Mouse (Mus musculus) right cerebral cortex, postnatal 10 days (tissue): ENCODE measurements around the gene Polr3gl.
A peak's percentile ranks its signal among the peaks of the same experiment; 100 is the strongest.
"Not testable (repeated sequence)": the region's sequence is repeated elsewhere in the genome, so short reads cannot be mapped to it uniquely, and the experiment has no call there.

Source experiments
- DNase-seq, 2 experiments: peaks; one replicate each; pipeline ENCODE4 v3.0.0; 2021; ENCODE audit warnings: low spot score in 2 of 2

Polr3gl gene

GRCm38 (mm10) chr3:96593790-96594560 lies at the start of gene Polr3gl:
TSS of gene Polr3gl (minus strand) at chr3:96594181.
- peak; percentile 96 to 97 for DNase-seq

GRCm38 (mm10) chr3:96639219-96639618 lies 45.2 kb upstream of the Polr3gl start:
- DNase-seq = peak; percentile 49 to 57

- no peak for DNase-seq
Measured at GRCm38 (mm10) chr3:96636448-96636847, 42.5 kb upstream of the Polr3gl start.

- no peak for DNase-seq
Measured at GRCm38 (mm10) chr3:96635906-96636305, 41.9 kb upstream of the Polr3gl start.

GRCm38 (mm10) chr3:96634928-96635879 lies 41.2 kb upstream of the Polr3gl start, which contains the start of the genes Pex11b and Gm42957:
TSS of gene Pex11b (plus strand) at chr3:96635376.
TSS of gene Gm42957 (plus strand) at chr3:96635474.
- peak; percentile 92 for DNase-seq

GRCm38 (mm10) chr3:96634015-96634414 lies 40.0 kb upstream of the Polr3gl start:
- peak in 1 of 2 experiments; percentile 12 for DNase-seq

- no peak for DNase-seq
Measured at GRCm38 (mm10) chr3:96632058-96632457, 38.1 kb upstream of the Polr3gl start.

- DNase-seq = peak; percentile 98
Measured at GRCm38 (mm10) chr3:96629729-96630600, 36.0 kb upstream of the Polr3gl start, which contains the start of gene Rbm8a. TSS of gene Rbm8a (plus strand) at chr3:96629933.

GRCm38 (mm10) chr3:96623201-96623600 lies 29.2 kb upstream of the Polr3gl start:
- DNase-seq = no peak

GRCm38 (mm10) chr3:96617941-96618340 lies 24.0 kb upstream of the Polr3gl start:
- DNase-seq = no peak

GRCm38 (mm10) chr3:96606618-96607017 lies 12.6 kb upstream of the Polr3gl start:
- no peak for DNase-seq

GRCm38 (mm10) chr3:96606007-96606406 lies 12.0 kb upstream of the Polr3gl start:
- not testable (repeated sequence) for DNase-seq

GRCm38 (mm10) chr3:96603311-96603710 lies 9.3 kb upstream of the Polr3gl start:
- peak; percentile 55 to 62 for DNase-seq

- DNase-seq = no peak
Measured at GRCm38 (mm10) chr3:96602704-96603084, 8.7 kb upstream of the Polr3gl start.

GRCm38 (mm10) chr3:96601941-96602703 lies 8.1 kb upstream of the Polr3gl start:
- peak; percentile 72 to 77 for DNase-seq

GRCm38 (mm10) chr3:96601251-96601787 lies 7.3 kb upstream of the Polr3gl start:
- peak; percentile 81 to 82 for DNase-seq

- peak; percentile 97 to 98 for DNase-seq
Measured at GRCm38 (mm10) chr3:96600639-96601250, 6.8 kb upstream of the Polr3gl start, which contains the start of gene Lix1l. TSS of gene Lix1l (plus strand) at chr3:96601149.

- DNase-seq = no peak
Measured at GRCm38 (mm10) chr3:96599411-96599810, 5.4 kb upstream of the Polr3gl start.

- DNase-seq = no peak
Measured at GRCm38 (mm10) chr3:96599069-96599393, 5.0 kb upstream of the Polr3gl start.
